Mouse (Mus musculus) forebrain, embryonic 16.5 days (tissue): ENCODE measurements around the gene Pim3. TPM values are rescaled to one million over a fixed set of nuclear protein-coding genes. Genes with fewer than 3 reads are reported as not detected.

Source experiments
- ATAC-seq: fragments of 200-750 bp; cut with Nextera tagmentation; 2 replicates; pipeline ENCODE4 v1.8.0; 2017; ENCODE audit warnings: mild to moderate bottlenecking, moderate library complexity
- H3K27ac ChIP-seq: fragments of 300-500 bp; sonication (generic); 2 replicates; pipeline ENCODE4 v1.5.1; 2014; ENCODE audit warnings: low read length, control low read depth
- H3K27me3 ChIP-seq: fragments of 300-500 bp; sonication (generic); replicated peaks from 2 replicates; pipeline ENCODE4 v1.6.1; 2014; ENCODE audit warnings: low read length; ENCODE audit not compliant: control insufficient read depth, insufficient read depth
- H3K36me3 ChIP-seq: fragments of 300-500 bp; sonication (generic); 2 replicates; pipeline ENCODE4 v1.6.1; 2014; ENCODE audit not compliant: control insufficient read depth, insufficient read depth
- H3K4me1 ChIP-seq: fragments of 300-500 bp; sonication (generic); replicated peaks from 2 replicates; pipeline ENCODE4 v1.6.1; 2014; ENCODE audit warnings: low read length; ENCODE audit not compliant: control insufficient read depth, insufficient read depth
- H3K4me2 ChIP-seq: fragments of 300-500 bp; sonication (generic); 2 replicates; pipeline ENCODE4 v1.6.1; 2014; ENCODE audit warnings: mild to moderate bottlenecking, low read length, control low read depth
- H3K4me3 ChIP-seq: fragments of 300-500 bp; sonication (generic); replicated peaks from 2 replicates; pipeline ENCODE4 v1.5.1; 2014; ENCODE audit warnings: mild to moderate bottlenecking, low read length, control low read depth
- H3K9ac ChIP-seq: fragments of 300-500 bp; sonication (generic); replicated peaks from 2 replicates; pipeline ENCODE4 v1.6.1; 2014; ENCODE audit warnings: low read depth, low read length, control low read depth
- H3K9me3 ChIP-seq: fragments of 300-500 bp; sonication (generic); 2 replicates; pipeline ENCODE4 v1.6.1; 2016; ENCODE audit warnings: low read length; ENCODE audit not compliant: control insufficient read depth
- WGBS: fragments of 180-500 bp; shearing (Covaris S2); extraction: QIAGEN DNeasy Blood & Tissue Kit; methylation state at CpG from one replicate; pipeline ENCODE4 v1.1.7; 2014; 5-methylcytosine and 5-hydroxymethylcytosine counted together
- polyA plus RNA-seq: library from polyadenylated mRNA; unstranded; fragments of >200 nt; fragmentation: Nextera tagmentation; extraction: Ambion mirVana; gene quantifications from 2 replicates; pipeline ENCODE4 v1.2.1, GENCODE M21; 2015

Pim3 gene
- polyA plus RNA-seq, 1 experiment from 2014 or later: 70.7 TPM

GRCm38 (mm10) chr15:88862881-88863694, 1.1 kb downstream of the Pim3 start:
- Histone ChIP-seq H3K9me3 (no peaks in the 10 kb centered on the region), H3K4me1 (peaks cover 27% of the 10 kb centered on the region), H3K27ac (peak overlapping the region; percentile 99), H3K36me3 (peaks cover 18% of the 10 kb centered on the region; the same call in 1 of the 2 replicates), H3K9ac (peak overlapping the region; percentile 96), H3K27me3 (no peaks in the 10 kb centered on the region), H3K4me3 (peak overlapping the region; percentile 96), H3K4me2 (peak overlapping the region; percentile 85)
- WGBS: under 1% methylated on average over 95 of the region's 98 CpGs
- ATAC-seq: peak; percentile 0; the same call in 1 of the 2 replicates

GRCm38 (mm10) chr15:88863695-88864231, 1.8 kb downstream of the Pim3 start:
- WGBS: 0% methylated on average over 38 of the region's 39 CpGs
- Histone ChIP-seq H3K27me3 (no peaks in the 10 kb centered on the region), H3K36me3 (peaks cover 18% of the 10 kb centered on the region; the same call in 1 of the 2 replicates), H3K9ac (peak overlapping the region; percentile 96), H3K9me3 (no peaks in the 10 kb centered on the region), H3K4me3 (peak overlapping the region; percentile 96), H3K27ac (peak overlapping the region; percentile 99), H3K4me1 (peaks cover 24% of the 10 kb centered on the region), H3K4me2 (peak overlapping the region; percentile 85)
- ATAC-seq: peak; percentile 75

GRCm38 (mm10) chr15:88864270-88865030, 2.5 kb downstream of the Pim3 start:
- no peaks in the 10 kb centered on the region for H3K9me3 ChIP-seq
- peaks cover 18% of the 10 kb centered on the region; the same call in 1 of the 2 replicates for H3K36me3 ChIP-seq
- H3K9ac ChIP-seq: peak overlapping the region; percentile 96
- H3K4me2 ChIP-seq: peak overlapping the region; percentile 85
- 53% methylated on average over 22 of the region's 22 CpGs for WGBS
- no peak; the same call in 1 of the 2 replicates for ATAC-seq
- no peaks in the 10 kb centered on the region for H3K27me3 ChIP-seq
- peaks cover 24% of the 10 kb centered on the region for H3K4me1 ChIP-seq
- H3K4me3 ChIP-seq: peak overlapping the region; percentile 96
- H3K27ac ChIP-seq: peak overlapping the region; percentile 99

- Histone ChIP-seq H3K4me3 (no peak overlapping the region), H3K27ac (no peak overlapping the region), H3K36me3 (peaks cover 18% of the 10 kb centered on the region; the same call in 1 of the 2 replicates), H3K9me3 (no peaks in the 10 kb centered on the region), H3K9ac (no peak overlapping the region), H3K4me2 (no peak overlapping the region), H3K4me1 (peaks cover 24% of the 10 kb centered on the region), H3K27me3 (no peaks in the 10 kb centered on the region)
- no peak for ATAC-seq
- WGBS: 91% methylated on average over 14 of the region's 14 CpGs
Measured at GRCm38 (mm10) chr15:88865061-88865460, 3.1 kb downstream of the Pim3 start.

- no peak overlapping the region for H3K4me3 ChIP-seq
- H3K4me1 ChIP-seq: peaks cover 24% of the 10 kb centered on the region
- H3K27ac ChIP-seq: no peak overlapping the region
- no peak for ATAC-seq
- peaks cover 18% of the 10 kb centered on the region; the same call in 1 of the 2 replicates for H3K36me3 ChIP-seq
- H3K9me3 ChIP-seq: no peaks in the 10 kb centered on the region
- H3K27me3 ChIP-seq: no peaks in the 10 kb centered on the region
- 90% methylated on average over 4 of the region's 4 CpGs for WGBS
- H3K4me2 ChIP-seq: no peak overlapping the region
- no peak overlapping the region for H3K9ac ChIP-seq
Measured at GRCm38 (mm10) chr15:88865888-88866695, 4.1 kb downstream of the Pim3 start.

- Histone ChIP-seq H3K27me3 (no peaks in the 10 kb centered on the region), H3K9me3 (no peaks in the 10 kb centered on the region), H3K4me1 (peaks cover 18% of the 10 kb centered on the region), H3K4me3 (no peak overlapping the region), H3K27ac (no peak overlapping the region), H3K36me3 (peaks cover 18% of the 10 kb centered on the region; the same call in 1 of the 2 replicates), H3K9ac (no peak overlapping the region), H3K4me2 (no peak overlapping the region)
- 61% methylated on average over 7 of the region's 7 CpGs for WGBS
- no peak for ATAC-seq
Measured at GRCm38 (mm10) chr15:88866934-88867356, 5.0 kb downstream of the Pim3 start.

- no peak overlapping the region for H3K4me3 ChIP-seq
- H3K4me2 ChIP-seq: no peak overlapping the region
- no peak overlapping the region for H3K9ac ChIP-seq
- no peaks in the 10 kb centered on the region for H3K27me3 ChIP-seq
- H3K9me3 ChIP-seq: no peaks in the 10 kb centered on the region
- no peak for ATAC-seq
- WGBS: 37% methylated on average over 5 of the region's 5 CpGs
- no peak overlapping the region for H3K27ac ChIP-seq
- peaks cover 18% of the 10 kb centered on the region for H3K4me1 ChIP-seq
- peaks cover 18% of the 10 kb centered on the region; the same call in 1 of the 2 replicates for H3K36me3 ChIP-seq
Measured at GRCm38 (mm10) chr15:88867368-88868023, 5.5 kb downstream of the Pim3 start.

GRCm38 (mm10) chr15:88868024-88868742, 6.2 kb downstream of the Pim3 start:
- Histone ChIP-seq H3K27ac (no peak overlapping the region), H3K4me1 (peaks cover 18% of the 10 kb centered on the region)
- ATAC-seq: no peak

More at GRCm38 (mm10) chr15:88868024-88868742, 6.2 kb downstream of the Pim3 start:
- no peaks in the 10 kb centered on the region for H3K9me3 ChIP-seq
- H3K27me3 ChIP-seq: no peaks in the 10 kb centered on the region
- H3K4me3 ChIP-seq: no peak overlapping the region
- H3K36me3 ChIP-seq: peaks cover 18% of the 10 kb centered on the region; the same call in 1 of the 2 replicates
- H3K4me2 ChIP-seq: no peak overlapping the region
- no peak overlapping the region for H3K9ac ChIP-seq
- WGBS: 95% methylated on average over 6 of the region's 6 CpGs
